Mouse (Mus musculus) E14TG2a.4 (cell line): ENCODE measurements around the gene Sugt1.

ENCODE experiments used
- H3K27me3 ChIP-seq: 2 replicates; pipeline ENCODE4 v1.6.1; 2014; ENCODE audit warnings: low read length, control low read depth; ENCODE audit not compliant: insufficient read depth
- H3K36me3 ChIP-seq: 2 replicates; pipeline ENCODE4 v1.6.1; 2014; ENCODE audit warnings: low read length, control low read depth; ENCODE audit not compliant: insufficient read depth
- H3K4me1 ChIP-seq: replicated peaks from 2 replicates; pipeline ENCODE4 v1.6.1; 2014; ENCODE audit warnings: low read depth, low read length, control low read depth
- H3K4me3 ChIP-seq: replicated peaks from 2 replicates; pipeline ENCODE4 v1.5.1; 2014; ENCODE audit warnings: mild to moderate bottlenecking, low read length
- H3K9me3 ChIP-seq: 2 replicates; pipeline ENCODE4 v1.6.1; 2014; ENCODE audit warnings: low read length, control low read depth
- CTCF ChIP-seq: conservative IDR thresholded peaks from 2 replicates; pipeline ENCODE4 v1.5.1; 2014; ENCODE audit warnings: low read length
- NANOG ChIP-seq: IDR thresholded peaks from 2 replicates; pipeline ENCODE4 v1.6.1; 2014; ENCODE audit warnings: borderline replicate concordance, low read length, mixed read lengths
- POU5F1 ChIP-seq: IDR thresholded peaks from 2 replicates; pipeline ENCODE4 v1.6.1; 2014; ENCODE audit warnings: low read length, borderline replicate concordance

Sugt1 gene

GRCm38 (mm10) chr14:79632330-79632729 lies 44.8 kb downstream of the Sugt1 start:
- no peaks in the 10 kb centered on the region for H3K27me3 ChIP-seq
- TF ChIP-seq CTCF (no peak), NANOG (no peak), POU5F1 (no peak)
- H3K9me3 ChIP-seq: no peaks in the 10 kb centered on the region
- H3K4me3 ChIP-seq: no peak overlapping the region
- no peaks in the 10 kb centered on the region for H3K4me1 ChIP-seq
- peaks cover 47% of the 10 kb centered on the region for H3K36me3 ChIP-seq

- TF ChIP-seq CTCF (no peak), NANOG (no peak), POU5F1 (no peak)
- Histone ChIP-seq H3K4me3 (no peak overlapping the region), H3K4me1 (no peaks in the 10 kb centered on the region), H3K9me3 (no peaks in the 10 kb centered on the region), H3K27me3 (no peaks in the 10 kb centered on the region), H3K36me3 (peaks cover 38% of the 10 kb centered on the region)
These were observed 45.7 kb downstream of the Sugt1 start for GRCm38 (mm10) chr14:79633196-79633595.

GRCm38 (mm10) chr14:79636814-79637213 lies 49.3 kb downstream of the Sugt1 start:
- no peaks in the 10 kb centered on the region for H3K9me3 ChIP-seq
- TF ChIP-seq POU5F1 (no peak), NANOG (no peak), CTCF (no peak)
- no peak overlapping the region for H3K4me3 ChIP-seq
- no peaks in the 10 kb centered on the region for H3K27me3 ChIP-seq
- H3K4me1 ChIP-seq: no peaks in the 10 kb centered on the region
- peaks cover 7% of the 10 kb centered on the region; the same call in 1 of the 2 replicates for H3K36me3 ChIP-seq

GRCm38 (mm10) chr14:79642063-79642462 lies 54.6 kb downstream of the Sugt1 start:
- no peak overlapping the region for H3K4me3 ChIP-seq
- no peaks in the 10 kb centered on the region for H3K36me3 ChIP-seq
- H3K4me1 ChIP-seq: peaks cover 10% of the 10 kb centered on the region
- peaks cover 3% of the 10 kb centered on the region; the same call in 1 of the 2 replicates for H3K27me3 ChIP-seq
- TF ChIP-seq NANOG (no peak), POU5F1 (no peak), CTCF (no peak)
- H3K9me3 ChIP-seq: no peaks in the 10 kb centered on the region

- Histone ChIP-seq H3K27me3 (peaks cover 3% of the 10 kb centered on the region; the same call in 1 of the 2 replicates), H3K4me1 (peaks cover 10% of the 10 kb centered on the region), H3K4me3 (no peak overlapping the region), H3K9me3 (no peaks in the 10 kb centered on the region), H3K36me3 (no peaks in the 10 kb centered on the region)
- TF ChIP-seq CTCF: no peak
- no peak for TF ChIP-seq POU5F1
These were observed 57.9 kb downstream of the Sugt1 start for GRCm38 (mm10) chr14:79645378-79645777.

- Histone ChIP-seq H3K4me1 (peaks cover 9% of the 10 kb centered on the region), H3K36me3 (no peaks in the 10 kb centered on the region), H3K4me3 (no peak overlapping the region), H3K27me3 (peaks cover 8% of the 10 kb centered on the region; the same call in 1 of the 2 replicates), H3K9me3 (no peaks in the 10 kb centered on the region)
- TF ChIP-seq POU5F1: no peak
- TF ChIP-seq CTCF: no peak
- TF ChIP-seq NANOG: no peak
These were observed 62.2 kb downstream of the Sugt1 start for GRCm38 (mm10) chr14:79649680-79650079.

- TF ChIP-seq CTCF: no peak
- TF ChIP-seq POU5F1: no peak
- TF ChIP-seq NANOG: no peak
- H3K4me1 ChIP-seq: no peaks in the 10 kb centered on the region
- no peak overlapping the region for H3K4me3 ChIP-seq
- no peaks in the 10 kb centered on the region for H3K36me3 ChIP-seq
- no peaks in the 10 kb centered on the region for H3K9me3 ChIP-seq
- peaks cover 5% of the 10 kb centered on the region; the same call in 1 of the 2 replicates for H3K27me3 ChIP-seq
These were observed 65.2 kb downstream of the Sugt1 start for GRCm38 (mm10) chr14:79652654-79653053.

- H3K27me3 ChIP-seq: peaks cover 38% of the 10 kb centered on the region
- no peaks in the 10 kb centered on the region for H3K9me3 ChIP-seq
- peaks cover 8% of the 10 kb centered on the region for H3K4me1 ChIP-seq
- H3K36me3 ChIP-seq: no peaks in the 10 kb centered on the region
- TF ChIP-seq CTCF (no peak), NANOG (no peak), POU5F1 (no peak)
- no peak overlapping the region for H3K4me3 ChIP-seq
These were observed 70.8 kb downstream of the Sugt1 start for GRCm38 (mm10) chr14:79658286-79658685.

GRCm38 (mm10) chr14:79658748-79659508 lies 71.4 kb downstream of the Sugt1 start:
- TF ChIP-seq CTCF (no peak), NANOG (no peak), POU5F1 (no peak)
- Histone ChIP-seq H3K9me3 (no peaks in the 10 kb centered on the region), H3K4me3 (no peak overlapping the region), H3K4me1 (peaks cover 8% of the 10 kb centered on the region), H3K36me3 (no peaks in the 10 kb centered on the region), H3K27me3 (peaks cover 38% of the 10 kb centered on the region)
